Mouse (Mus musculus) v-Abl transformed pro-B cells (cell line): ENCODE results near the gene Scaf1.

Source experiments
- in situ Hi-C, 2 experiments: fragments of 400-800 bp; cut with MboI; formaldehyde crosslinking; loops; one replicate each; pipeline ENCODE4 v1.15.1; 2025; ENCODE audit not compliant: unreplicated experiment in 2 of 2

The Scaf1 gene

GRCm38 (mm10) chr7:44965975-44966374, 50.2 kb downstream of the Scaf1 start:
- in situ Hi-C loops = loop anchor here in 1 of 2 experiments (25.0 kb wide), 1 partner anchor 704 kb away; the partner anchor contains the start of genes Acp4 and Gm15517

GRCm38 (mm10) chr7:44964990-44965389, 51.2 kb downstream of the Scaf1 start:
- in situ Hi-C loops = loop anchor here in 1 of 2 experiments (25.0 kb wide), 1 partner anchor 703 kb away; the partner anchor contains the start of genes Acp4 and Gm15517

GRCm38 (mm10) chr7:44962831-44963230, 53.3 kb downstream of the Scaf1 start:
- in situ Hi-C loops = loop anchor here in 1 of 2 experiments (25.0 kb wide), 1 partner anchor 701 kb away; the partner anchor contains the start of genes Acp4 and Gm15517

- in situ Hi-C loops = loop anchor here in 1 of 2 experiments (25.0 kb wide), 1 partner anchor 700 kb away; the partner anchor contains the start of genes Acp4 and Gm15517
Observed at GRCm38 (mm10) chr7:44962337-44962736, 53.8 kb downstream of the Scaf1 start.

GRCm38 (mm10) chr7:44960512-44960910, 55.7 kb downstream of the Scaf1 start:
- in situ Hi-C loops = loop anchor here in 1 of 2 experiments (25.0 kb wide), 1 partner anchor 698 kb away; the partner anchor contains the start of genes Acp4 and Gm15517

- in situ Hi-C loops = loop anchor here (5.0 to 25.0 kb wide), 5 partner anchors 38 to 698 kb away; partner anchors contain the start of genes Acp4 (in 1 of the 2), Fuz (in 1 of the 2), Gm15517 (in 1 of the 2) and Med25 (in 1 of the 2)
Observed at GRCm38 (mm10) chr7:44959874-44960511, 56.2 kb downstream of the Scaf1 start.

- in situ Hi-C loops = loop anchor here (5.0 to 25.0 kb wide), 5 partner anchors 37 to 697 kb away; partner anchors contain the start of genes Acp4 (in 1 of the 2), Fuz (in 1 of the 2), Gm15517 (in 1 of the 2) and Med25 (in 1 of the 2)
Observed at GRCm38 (mm10) chr7:44959281-44959680, 56.9 kb downstream of the Scaf1 start.

- in situ Hi-C loops = loop anchor here (5.0 to 25.0 kb wide), 5 partner anchors 36 to 696 kb away; partner anchors contain the start of genes Acp4 (in 1 of the 2), Fuz (in 1 of the 2), Gm15517 (in 1 of the 2) and Med25 (in 1 of the 2)
Observed at GRCm38 (mm10) chr7:44958208-44958607, 58.0 kb downstream of the Scaf1 start.

- in situ Hi-C loops = loop anchor here (5.0 to 25.0 kb wide), 5 partner anchors 35 to 695 kb away; partner anchors contain the start of genes Acp4 (in 1 of the 2), Fuz (in 1 of the 2), Gm15517 (in 1 of the 2) and Med25 (in 1 of the 2)
Observed at GRCm38 (mm10) chr7:44957183-44957835, 58.9 kb downstream of the Scaf1 start.

GRCm38 (mm10) chr7:44956266-44956665, 59.9 kb downstream of the Scaf1 start:
- in situ Hi-C loops = loop anchor here (5.0 to 25.0 kb wide), 5 partner anchors 34 to 694 kb away; partner anchors contain the start of genes Acp4 (in 1 of the 2), Fuz (in 1 of the 2), Gm15517 (in 1 of the 2) and Med25 (in 1 of the 2)

GRCm38 (mm10) chr7:44955628-44956027, 60.5 kb downstream of the Scaf1 start:
- in situ Hi-C loops = loop anchor here (5.0 to 25.0 kb wide), 5 partner anchors 33 to 693 kb away; partner anchors contain the start of genes Acp4 (in 1 of the 2), Fuz (in 1 of the 2), Gm15517 (in 1 of the 2) and Med25 (in 1 of the 2)

GRCm38 (mm10) chr7:44954091-44954885, 61.9 kb downstream of the Scaf1 start:
- in situ Hi-C loops = loop anchor here in 1 of 2 experiments (10.0 to 25.0 kb wide), 3 partner anchors 59 to 692 kb away; partner anchors contain the start of genes Acp4, Fuz, Gm15517 and Med25

- in situ Hi-C loops = loop anchor here in 1 of 2 experiments (10.0 to 25.0 kb wide), 3 partner anchors 59 to 691 kb away; partner anchors contain the start of genes Acp4, Fuz, Gm15517 and Med25
Observed at GRCm38 (mm10) chr7:44953561-44953960, 62.6 kb downstream of the Scaf1 start.
